Mouse (Mus musculus) olfactory bulb, adult 2 months (tissue): ENCODE measurements around the gene Plekhh2.

ENCODE experiments used
- CTCF ChIP-seq: fragments of 200-500 bp; IDR thresholded peaks from 2 replicates; pipeline ENCODE4 v1.5.1; 2012; ENCODE audit warnings: low read depth, mild to moderate bottlenecking, low read length, moderate library complexity; ENCODE audit not compliant: insufficient read depth
- POLR2A ChIP-seq: fragments of 200-500 bp; IDR thresholded peaks from 2 replicates; pipeline ENCODE4 v1.6.1; 2012; ENCODE audit warnings: mild to moderate bottlenecking, low read depth, low read length, moderate library complexity; ENCODE audit not compliant: insufficient read depth

GRCm38 (mm10) chr17:84579249-84579648 lies 67.6 kb downstream of the Plekhh2 start:
- TF ChIP-seq CTCF (no peak), POLR2A (no peak)
